Mouse (Mus musculus) heart, embryonic 12.5 days (tissue): ENCODE measurements around the gene Rcor1. TPM values are rescaled to one million over a fixed set of nuclear protein-coding genes. Genes with fewer than 3 reads are reported as not detected.

ENCODE experiments used
- ATAC-seq: fragments of 200-750 bp; cut with Nextera tagmentation; 2 replicates; pipeline ENCODE4 v1.8.0; 2017; ENCODE audit warnings: moderate TSS enrichment, moderate library complexity; ENCODE audit not compliant: insufficient number of reproducible peaks, low FRiP score
- H3K27ac ChIP-seq: fragments of 300-500 bp; sonication (generic); 2 replicates; pipeline ENCODE4 v1.5.1; 2016; ENCODE audit warnings: mild to moderate bottlenecking, moderate library complexity; ENCODE audit not compliant: poor library complexity, severe bottlenecking
- H3K27me3 ChIP-seq: fragments of 300-500 bp; sonication (generic); replicated peaks from 2 replicates; pipeline ENCODE4 v1.6.1; 2016; ENCODE audit warnings: mild to moderate bottlenecking, moderate library complexity
- H3K36me3 ChIP-seq: fragments of 300-500 bp; sonication (generic); 2 replicates; pipeline ENCODE4 v1.6.1; 2016; ENCODE audit warnings: mild to moderate bottlenecking, moderate library complexity
- H3K4me1 ChIP-seq: fragments of 300-500 bp; sonication (generic); replicated peaks from 2 replicates; pipeline ENCODE4 v1.6.1; 2016; ENCODE audit warnings: mild to moderate bottlenecking
- H3K4me2 ChIP-seq: fragments of 300-500 bp; sonication (generic); 2 replicates; pipeline ENCODE4 v1.6.1; 2016; ENCODE audit warnings: mild to moderate bottlenecking, moderate library complexity
- H3K4me3 ChIP-seq: fragments of 300-500 bp; sonication (generic); 2 replicates; pipeline ENCODE4 v1.5.1; 2016; ENCODE audit warnings: mild to moderate bottlenecking
- H3K9ac ChIP-seq: fragments of 300-500 bp; sonication (generic); 2 replicates; pipeline ENCODE4 v1.6.1; 2016; ENCODE audit warnings: mild to moderate bottlenecking, moderate library complexity
- H3K9me3 ChIP-seq: fragments of 300-500 bp; sonication (generic); replicated peaks from 2 replicates; pipeline ENCODE4 v1.6.1; 2016; ENCODE audit warnings: mild to moderate bottlenecking, moderate library complexity
- WGBS: fragments of 180-500 bp; shearing (Covaris S2); methylation state at CpG from one replicate; pipeline ENCODE4 v1.1.7; 2016; 5-methylcytosine and 5-hydroxymethylcytosine counted together
- polyA plus RNA-seq: library from polyadenylated mRNA; unstranded; fragments of >200 nt; fragmentation: Nextera tagmentation; extraction: Ambion mirVana; gene quantifications from 2 replicates; pipeline ENCODE4 v1.2.1, GENCODE M21; 2016

The Rcor1 gene
- polyA plus RNA-seq, result 8.8 and 9.2 TPM in 2 replicates

GRCm38 (mm10) chr12:111038976-111039612, at the start of gene Rcor1:
Gene Rcor1 (plus strand): TSS chr12:111039351.
- no peaks in the 10 kb centered on the region for H3K9me3 ChIP-seq
- peak within 1 kb of the TSS; percentile 97 for H3K9ac ChIP-seq
- under 1% methylated on average over 62 of the region's 76 CpGs for WGBS
- peak within 1 kb of the TSS; percentile 96 for H3K27ac ChIP-seq
- peaks cover 13% of the 10 kb centered on the region for H3K36me3 ChIP-seq
- peak; percentile 95 for ATAC-seq
- peak within 1 kb of the TSS; percentile 95 for H3K4me2 ChIP-seq
- peak within 1 kb of the TSS; percentile 72 for H3K4me3 ChIP-seq
- H3K27me3 ChIP-seq, result no peaks in the 10 kb centered on the region
- H3K4me1 ChIP-seq, result peaks cover 27% of the 10 kb centered on the region

- Histone ChIP-seq H3K4me2 (no peak overlapping the region), H3K27ac (no peak overlapping the region), H3K4me1 (peaks cover 6% of the 10 kb centered on the region; the same call in 1 of the 2 replicates), H3K9ac (no peak overlapping the region), H3K27me3 (no peaks in the 10 kb centered on the region; the same call in 1 of the 2 replicates), H3K4me3 (no peak overlapping the region), H3K36me3 (no peaks in the 10 kb centered on the region), H3K9me3 (no peaks in the 10 kb centered on the region)
- ATAC-seq, result no peak
- WGBS, result 84% methylated on average over 3 of the region's 3 CpGs
Observed at GRCm38 (mm10) chr12:110989409-110989808, 49.7 kb upstream of the Rcor1 start.

- 90% methylated on average over 7 of the region's 7 CpGs for WGBS
- no peak for ATAC-seq
- H3K4me2 ChIP-seq, result no peak overlapping the region
- no peaks in the 10 kb centered on the region for H3K9me3 ChIP-seq
- no peaks in the 10 kb centered on the region for H3K36me3 ChIP-seq
- no peaks in the 10 kb centered on the region; the same call in 1 of the 2 replicates for H3K27me3 ChIP-seq
- no peak overlapping the region for H3K27ac ChIP-seq
- peaks cover 6% of the 10 kb centered on the region; the same call in 1 of the 2 replicates for H3K4me1 ChIP-seq
- H3K4me3 ChIP-seq, result no peak overlapping the region
- no peak overlapping the region for H3K9ac ChIP-seq
Observed at GRCm38 (mm10) chr12:110990500-110990899, 48.7 kb upstream of the Rcor1 start.

GRCm38 (mm10) chr12:110991361-110992127, 47.6 kb upstream of the Rcor1 start:
- WGBS, result 5% methylated on average over 23 of the region's 23 CpGs
- peak overlapping the region; percentile 70 for H3K4me2 ChIP-seq
- H3K27ac ChIP-seq, result peak overlapping the region; percentile 34; the same call in 1 of the 2 replicates
- H3K4me1 ChIP-seq, result peaks cover 6% of the 10 kb centered on the region; the same call in 1 of the 2 replicates
- H3K4me3 ChIP-seq, result peak overlapping the region; percentile 54
- ATAC-seq, result peak; percentile 92
- H3K9ac ChIP-seq, result peak overlapping the region; percentile 16
- H3K36me3 ChIP-seq, result no peaks in the 10 kb centered on the region
- no peaks in the 10 kb centered on the region for H3K9me3 ChIP-seq
- H3K27me3 ChIP-seq, result no peaks in the 10 kb centered on the region

GRCm38 (mm10) chr12:110992128-110992553, 47.0 kb upstream of the Rcor1 start:
- Histone ChIP-seq H3K27ac (peak overlapping the region; percentile 55; the same call in 1 of the 2 replicates), H3K9me3 (no peaks in the 10 kb centered on the region), H3K36me3 (no peaks in the 10 kb centered on the region), H3K4me3 (peak overlapping the region; percentile 54), H3K9ac (peak overlapping the region; percentile 71), H3K27me3 (no peaks in the 10 kb centered on the region), H3K4me1 (peaks cover 6% of the 10 kb centered on the region; the same call in 1 of the 2 replicates), H3K4me2 (peak overlapping the region; percentile 70)
- ATAC-seq, result peak; percentile 93
- WGBS, result under 1% methylated on average over 24 of the region's 24 CpGs

GRCm38 (mm10) chr12:110992771-110993170, 46.4 kb upstream of the Rcor1 start:
- no peaks in the 10 kb centered on the region for H3K36me3 ChIP-seq
- ATAC-seq, result no peak
- WGBS, result 81% methylated on average over 12 of the region's 12 CpGs
- peak overlapping the region; percentile 70 for H3K4me2 ChIP-seq
- no peak overlapping the region; the same call in 1 of the 2 replicates for H3K9ac ChIP-seq
- H3K9me3 ChIP-seq, result peaks cover 3% of the 10 kb centered on the region
- H3K27ac ChIP-seq, result no peak overlapping the region
- H3K27me3 ChIP-seq, result no peaks in the 10 kb centered on the region
- H3K4me1 ChIP-seq, result peaks cover 6% of the 10 kb centered on the region; the same call in 1 of the 2 replicates
- H3K4me3 ChIP-seq, result peak overlapping the region; percentile 54; the same call in 1 of the 2 replicates

- H3K4me2 ChIP-seq, result no peak overlapping the region
- H3K9ac ChIP-seq, result no peak overlapping the region
- ATAC-seq, result no peak
- H3K27me3 ChIP-seq, result no peaks in the 10 kb centered on the region
- H3K36me3 ChIP-seq, result no peaks in the 10 kb centered on the region
- WGBS, result 81% methylated on average over 3 of the region's 3 CpGs
- H3K4me3 ChIP-seq, result no peak overlapping the region
- H3K9me3 ChIP-seq, result peaks cover 7% of the 10 kb centered on the region
- H3K27ac ChIP-seq, result no peak overlapping the region
- peaks cover 6% of the 10 kb centered on the region; the same call in 1 of the 2 replicates for H3K4me1 ChIP-seq
Observed at GRCm38 (mm10) chr12:110993226-110993625, 45.9 kb upstream of the Rcor1 start.

- Histone ChIP-seq H3K9me3 (peaks cover 13% of the 10 kb centered on the region), H3K9ac (no peak overlapping the region), H3K4me2 (no peak overlapping the region), H3K27ac (no peak overlapping the region), H3K36me3 (no peaks in the 10 kb centered on the region), H3K4me3 (no peak overlapping the region), H3K4me1 (peaks cover 6% of the 10 kb centered on the region; the same call in 1 of the 2 replicates), H3K27me3 (no peaks in the 10 kb centered on the region)
- ATAC-seq, result no peak
- WGBS, result 36% methylated on average over 12 of the region's 12 CpGs
Observed at GRCm38 (mm10) chr12:110994666-110995065, 44.5 kb upstream of the Rcor1 start.

GRCm38 (mm10) chr12:110998092-110998491, 41.1 kb upstream of the Rcor1 start:
- Histone ChIP-seq H3K4me2 (no peak overlapping the region), H3K9ac (no peak overlapping the region), H3K27ac (no peak overlapping the region), H3K36me3 (no peaks in the 10 kb centered on the region), H3K27me3 (no peaks in the 10 kb centered on the region), H3K4me3 (no peak overlapping the region), H3K4me1 (no peaks in the 10 kb centered on the region; the same call in 1 of the 2 replicates), H3K9me3 (peaks cover 13% of the 10 kb centered on the region)
- WGBS, result 93% methylated on average over 11 of the region's 11 CpGs
- no peak for ATAC-seq

GRCm38 (mm10) chr12:110999820-111000219, 39.3 kb upstream of the Rcor1 start:
- no peak overlapping the region for H3K4me2 ChIP-seq
- H3K9ac ChIP-seq, result no peak overlapping the region
- H3K36me3 ChIP-seq, result no peaks in the 10 kb centered on the region
- H3K9me3 ChIP-seq, result peaks cover 13% of the 10 kb centered on the region
- H3K27me3 ChIP-seq, result no peaks in the 10 kb centered on the region
- no peaks in the 10 kb centered on the region for H3K4me1 ChIP-seq
- no peak for ATAC-seq
- 61% methylated on average over 2 of the region's 2 CpGs for WGBS
- H3K4me3 ChIP-seq, result no peak overlapping the region
- H3K27ac ChIP-seq, result no peak overlapping the region

- Histone ChIP-seq H3K4me2 (no peak overlapping the region), H3K27me3 (no peaks in the 10 kb centered on the region), H3K9me3 (peaks cover 13% of the 10 kb centered on the region), H3K4me1 (peaks cover 5% of the 10 kb centered on the region), H3K36me3 (no peaks in the 10 kb centered on the region), H3K27ac (no peak overlapping the region), H3K4me3 (no peak overlapping the region), H3K9ac (no peak overlapping the region)
- ATAC-seq, result no peak
- WGBS, result 92% methylated on average over 7 of the region's 7 CpGs
Observed at GRCm38 (mm10) chr12:111000956-111001355, 38.2 kb upstream of the Rcor1 start.
